Mouse (Mus musculus) liver, embryonic 13.5 days (tissue): ENCODE data around the gene Dnajc22. TPM values are rescaled to one million over a fixed set of nuclear protein-coding genes. Genes with fewer than 3 reads are reported as not detected.

Experiments
- ATAC-seq: fragments of 200-750 bp; cut with Nextera tagmentation; 2 replicates; pipeline ENCODE4 v1.8.0; 2017; ENCODE audit warnings: low read depth, mild to moderate bottlenecking, moderate number of reproducible peaks, moderate library complexity
- DNase-seq: peaks from one replicate; pipeline ENCODE4 v3.0.0; 2022
- H3K27ac ChIP-seq: fragments of 300-500 bp; sonication (generic); 2 replicates; pipeline ENCODE4 v1.5.1; 2015; ENCODE audit warnings: moderate library complexity, mild to moderate bottlenecking, inconsistent platforms
- H3K27me3 ChIP-seq: fragments of 300-500 bp; sonication (generic); 2 replicates; pipeline ENCODE4 v1.6.1; 2015; ENCODE audit warnings: mild to moderate bottlenecking, inconsistent platforms
- H3K36me3 ChIP-seq: fragments of 300-500 bp; sonication (generic); 2 replicates; pipeline ENCODE4 v1.6.1; 2015; ENCODE audit warnings: mild to moderate bottlenecking, inconsistent platforms
- H3K4me1 ChIP-seq: fragments of 300-500 bp; sonication (generic); replicated peaks from 2 replicates; pipeline ENCODE4 v1.6.1; 2015; ENCODE audit warnings: inconsistent platforms
- H3K4me2 ChIP-seq: fragments of 300-500 bp; sonication (generic); 2 replicates; pipeline ENCODE4 v1.6.1; 2015; ENCODE audit warnings: inconsistent platforms, mild to moderate bottlenecking, moderate library complexity
- H3K4me3 ChIP-seq: fragments of 300-500 bp; sonication (generic); replicated peaks from 2 replicates; pipeline ENCODE4 v1.5.1; 2015; ENCODE audit warnings: mild to moderate bottlenecking, inconsistent platforms
- H3K9ac ChIP-seq: fragments of 300-500 bp; sonication (generic); 2 replicates; pipeline ENCODE4 v1.6.1; 2015; ENCODE audit warnings: mild to moderate bottlenecking, inconsistent platforms
- H3K9me3 ChIP-seq: fragments of 300-500 bp; sonication (generic); replicated peaks from 2 replicates; pipeline ENCODE4 v1.6.1; 2016; ENCODE audit warnings: inconsistent platforms
- WGBS: fragments of 180-500 bp; shearing (Covaris S2); methylation state at CpG from one replicate; pipeline ENCODE4 v1.1.7; 2015; ENCODE audit not compliant: insufficient replicate concordance; 5-methylcytosine and 5-hydroxymethylcytosine counted together
- polyA plus RNA-seq: library from polyadenylated mRNA; unstranded; fragments of >200 nt; fragmentation: Nextera tagmentation; extraction: Ambion mirVana; gene quantifications from 2 replicates; pipeline ENCODE4 v1.2.1, GENCODE M21; 2015

The Dnajc22 gene
- polyA plus RNA-seq, 1 experiment from 2014 or later: 14.6 TPM

- peaks cover 7% of the 10 kb centered on the region for H3K36me3 ChIP-seq
- peaks cover 33% of the 10 kb centered on the region for H3K4me1 ChIP-seq
- DNase-seq (peak; percentile 26), ATAC-seq (no peak)
- no peaks in the 10 kb centered on the region for H3K9me3 ChIP-seq
- no peak within 1 kb of the TSS for H3K9ac ChIP-seq
- H3K27ac ChIP-seq: no peak within 1 kb of the TSS
- peak within 1 kb of the TSS; percentile 25 for H3K4me3 ChIP-seq
- peaks cover 95% of the 10 kb centered on the region for H3K27me3 ChIP-seq
- 13% methylated on average over 57 of the region's 60 CpGs for WGBS
- H3K4me2 ChIP-seq: peak within 1 kb of the TSS; percentile 44
Observed at GRCm38 (mm10) chr15:99087253-99088075, 5.5 kb upstream of the Dnajc22 start, which contains the start of gene C1ql4. C1ql4 (minus strand) TSS chr15:99087817.

GRCm38 (mm10) chr15:99088292-99088691 lies 4.7 kb upstream of the Dnajc22 start:
- peak overlapping the region; percentile 25 for H3K4me3 ChIP-seq
- peak; percentile 38 for DNase-seq

GRCm38 (mm10) chr15:99089069-99089468 lies 3.9 kb upstream of the Dnajc22 start:
- no peak overlapping the region for H3K27ac ChIP-seq
- H3K9me3 ChIP-seq: no peaks in the 10 kb centered on the region
- WGBS: 10% methylated on average over 14 of the region's 14 CpGs
- peaks cover 99% of the 10 kb centered on the region for H3K27me3 ChIP-seq
- H3K4me3 ChIP-seq: 0 out of 2 replicates have a peak overlapping the region, but pooled peaks have one; percentile 6
- peak overlapping the region; percentile 44 for H3K4me2 ChIP-seq
- H3K9ac ChIP-seq: no peak overlapping the region
- ATAC-seq (0 out of 2 replicates have a peak, but pooled peaks have one; percentile 17), DNase-seq (no peak)
- H3K36me3 ChIP-seq: no peaks in the 10 kb centered on the region
- H3K4me1 ChIP-seq: peaks cover 33% of the 10 kb centered on the region

More at GRCm38 (mm10) chr15:99088292-99088691, 4.7 kb upstream of the Dnajc22 start:
- peak; percentile 46 for ATAC-seq
- H3K36me3 ChIP-seq: no peaks in the 10 kb centered on the region
- H3K4me1 ChIP-seq: peaks cover 33% of the 10 kb centered on the region
- peak overlapping the region; percentile 44 for H3K4me2 ChIP-seq
- H3K9ac ChIP-seq: no peak overlapping the region
- peaks cover 99% of the 10 kb centered on the region for H3K27me3 ChIP-seq
- no peaks in the 10 kb centered on the region for H3K9me3 ChIP-seq
- H3K27ac ChIP-seq: no peak overlapping the region
- under 1% methylated on average over 27 of the region's 27 CpGs for WGBS

GRCm38 (mm10) chr15:99093291-99094258 lies 605 bp downstream of the Dnajc22 start:
- 1% methylated on average over 56 of the region's 56 CpGs for WGBS
- H3K36me3 ChIP-seq: no peaks in the 10 kb centered on the region
- peak overlapping the region; percentile 44 for H3K4me3 ChIP-seq
- DNase-seq: no peak
- no peak overlapping the region; the same call in 1 of the 2 replicates for H3K9ac ChIP-seq
- peaks cover 100% of the 10 kb centered on the region for H3K27me3 ChIP-seq
- ATAC-seq: no peak
- H3K9me3 ChIP-seq: no peaks in the 10 kb centered on the region
- peak overlapping the region; percentile 63 for H3K4me2 ChIP-seq
- peaks cover 37% of the 10 kb centered on the region for H3K4me1 ChIP-seq
- H3K27ac ChIP-seq: no peak overlapping the region

- Histone ChIP-seq H3K4me1 (peaks cover 36% of the 10 kb centered on the region), H3K9ac (no peak overlapping the region), H3K9me3 (no peaks in the 10 kb centered on the region), H3K27ac (no peak overlapping the region), H3K4me3 (no peak overlapping the region), H3K4me2 (no peak overlapping the region), H3K27me3 (peaks cover 100% of the 10 kb centered on the region), H3K36me3 (no peaks in the 10 kb centered on the region)
- ATAC-seq: no peak
- WGBS: 4% methylated on average over 27 of the region's 27 CpGs
- no peak for DNase-seq
Observed at GRCm38 (mm10) chr15:99094631-99095270, 1.8 kb downstream of the Dnajc22 start.

GRCm38 (mm10) chr15:99095356-99095755 lies 2.4 kb downstream of the Dnajc22 start:
- Histone ChIP-seq H3K4me2 (no peak overlapping the region), H3K27ac (no peak overlapping the region), H3K36me3 (no peaks in the 10 kb centered on the region), H3K4me3 (no peak overlapping the region), H3K9me3 (no peaks in the 10 kb centered on the region), H3K27me3 (peaks cover 100% of the 10 kb centered on the region), H3K9ac (no peak overlapping the region), H3K4me1 (peaks cover 36% of the 10 kb centered on the region)
- no peak for ATAC-seq
- WGBS: 10% methylated on average over 6 of the region's 6 CpGs
- no peak for DNase-seq

- H3K4me2 ChIP-seq: peak overlapping the region; percentile 57
- no peak for ATAC-seq
- H3K36me3 ChIP-seq: no peaks in the 10 kb centered on the region; the same call in 1 of the 2 replicates
- H3K27ac ChIP-seq: no peak overlapping the region
- DNase-seq: no peak
- no peaks in the 10 kb centered on the region for H3K9me3 ChIP-seq
- H3K9ac ChIP-seq: peak overlapping the region; percentile 33; the same call in 1 of the 2 replicates
- peaks cover 99% of the 10 kb centered on the region for H3K27me3 ChIP-seq
- WGBS: 6% methylated on average over 24 of the region's 24 CpGs
- peak overlapping the region; percentile 39 for H3K4me3 ChIP-seq
- peaks cover 36% of the 10 kb centered on the region for H3K4me1 ChIP-seq
Observed at GRCm38 (mm10) chr15:99096061-99096793, 3.3 kb downstream of the Dnajc22 start.

- WGBS: under 1% methylated on average over 56 of the region's 58 CpGs
- H3K36me3 ChIP-seq: no peaks in the 10 kb centered on the region; the same call in 1 of the 2 replicates
- H3K27ac ChIP-seq: no peak overlapping the region
- peak overlapping the region; percentile 57 for H3K4me2 ChIP-seq
- ATAC-seq (no peak), DNase-seq (no peak)
- peak overlapping the region; percentile 39 for H3K4me3 ChIP-seq
- no peaks in the 10 kb centered on the region for H3K9me3 ChIP-seq
- peaks cover 36% of the 10 kb centered on the region for H3K4me1 ChIP-seq
- H3K27me3 ChIP-seq: peaks cover 96% of the 10 kb centered on the region
- peak overlapping the region; percentile 33; the same call in 1 of the 2 replicates for H3K9ac ChIP-seq
Observed at GRCm38 (mm10) chr15:99096831-99097500, 4.0 kb downstream of the Dnajc22 start.

GRCm38 (mm10) chr15:99097840-99098492 lies 5.0 kb downstream of the Dnajc22 start:
- DNase-seq (no peak), ATAC-seq (no peak)
- Histone ChIP-seq H3K9ac (no peak overlapping the region), H3K4me3 (peak overlapping the region; percentile 39), H3K27me3 (peaks cover 86% of the 10 kb centered on the region), H3K36me3 (no peaks in the 10 kb centered on the region; the same call in 1 of the 2 replicates), H3K4me2 (peak overlapping the region; percentile 57), H3K4me1 (peaks cover 36% of the 10 kb centered on the region), H3K9me3 (no peaks in the 10 kb centered on the region), H3K27ac (no peak overlapping the region)
- WGBS: 2% methylated on average over 39 of the region's 39 CpGs
